Mouse (Mus musculus) liver, embryonic 15.5 days (tissue): ENCODE data around the gene Nfic. TPM values are rescaled to one million over a fixed set of nuclear protein-coding genes. Genes with fewer than 3 reads are reported as not detected.

Experiments
- ATAC-seq: fragments of 200-750 bp; cut with Nextera tagmentation; 2 replicates; pipeline ENCODE4 v1.8.0; 2017; ENCODE audit warnings: moderate number of reproducible peaks, mild to moderate bottlenecking, moderate library complexity; ENCODE audit not compliant: insufficient read depth
- H3K27ac ChIP-seq: fragments of 300-500 bp; sonication (generic); replicated peaks from 2 replicates; pipeline ENCODE4 v1.5.1; 2015; ENCODE audit warnings: mild to moderate bottlenecking, inconsistent platforms
- H3K27me3 ChIP-seq: fragments of 300-500 bp; sonication (generic); 2 replicates; pipeline ENCODE4 v1.6.1; 2015; ENCODE audit warnings: mild to moderate bottlenecking, inconsistent platforms
- H3K36me3 ChIP-seq: fragments of 300-500 bp; sonication (generic); replicated peaks from 2 replicates; pipeline ENCODE4 v1.6.1; 2015; ENCODE audit warnings: moderate library complexity, mild to moderate bottlenecking, inconsistent platforms
- H3K4me1 ChIP-seq: fragments of 300-500 bp; sonication (generic); replicated peaks from 2 replicates; pipeline ENCODE4 v1.6.1; 2015; ENCODE audit warnings: inconsistent platforms
- H3K4me2 ChIP-seq: fragments of 300-500 bp; sonication (generic); 2 replicates; pipeline ENCODE4 v1.6.1; 2015; ENCODE audit warnings: moderate library complexity, mild to moderate bottlenecking, inconsistent platforms
- H3K4me3 ChIP-seq: fragments of 300-500 bp; sonication (generic); replicated peaks from 2 replicates; pipeline ENCODE4 v1.5.1; 2015; ENCODE audit warnings: mild to moderate bottlenecking, inconsistent platforms
- H3K9ac ChIP-seq: fragments of 300-500 bp; sonication (generic); 2 replicates; pipeline ENCODE4 v1.6.1; 2015; ENCODE audit warnings: moderate library complexity, mild to moderate bottlenecking, inconsistent platforms
- H3K9me3 ChIP-seq: fragments of 300-500 bp; sonication (generic); replicated peaks from 2 replicates; pipeline ENCODE4 v1.6.1; 2016; ENCODE audit warnings: inconsistent platforms
- WGBS: fragments of 180-500 bp; shearing (Covaris S2); methylation state at CpG from one replicate; pipeline ENCODE4 v1.1.7; 2015; ENCODE audit warnings: mixed read lengths; ENCODE audit not compliant: insufficient replicate concordance; 5-methylcytosine and 5-hydroxymethylcytosine counted together
- polyA plus RNA-seq: library from polyadenylated mRNA; unstranded; fragments of >200 nt; fragmentation: Nextera tagmentation; extraction: Ambion mirVana; gene quantifications from 2 replicates; pipeline ENCODE4 v1.2.1, GENCODE M21; 2015

Nfic gene
- polyA plus RNA-seq, 1 experiment from 2014 or later = 11.5 TPM

GRCm38 (mm10) chr10:81422191-81422590, 33.2 kb downstream of the Nfic start:
- Histone ChIP-seq H3K36me3 (no peaks in the 10 kb centered on the region), H3K27me3 (peaks cover 59% of the 10 kb centered on the region), H3K4me3 (no peak overlapping the region), H3K4me1 (peaks cover 45% of the 10 kb centered on the region), H3K27ac (no peak overlapping the region), H3K4me2 (no peak overlapping the region), H3K9me3 (no peaks in the 10 kb centered on the region), H3K9ac (no peak overlapping the region)
- WGBS = 60% methylated on average over 6 of the region's 6 CpGs
- no peak for ATAC-seq

GRCm38 (mm10) chr10:81421797-81422100, 33.7 kb downstream of the Nfic start:
- no peak overlapping the region for H3K4me3 ChIP-seq
- peaks cover 59% of the 10 kb centered on the region for H3K27me3 ChIP-seq
- H3K4me1 ChIP-seq = peaks cover 45% of the 10 kb centered on the region
- no peaks in the 10 kb centered on the region for H3K9me3 ChIP-seq
- H3K9ac ChIP-seq = no peak overlapping the region
- no peak overlapping the region for H3K27ac ChIP-seq
- ATAC-seq = no peak
- WGBS = 48% methylated on average over 5 of the region's 5 CpGs
- no peak overlapping the region for H3K4me2 ChIP-seq
- no peaks in the 10 kb centered on the region for H3K36me3 ChIP-seq

GRCm38 (mm10) chr10:81421041-81421796, 34.2 kb downstream of the Nfic start:
- no peak for ATAC-seq
- Histone ChIP-seq H3K27me3 (peaks cover 58% of the 10 kb centered on the region), H3K27ac (no peak overlapping the region)

GRCm38 (mm10) chr10:81420191-81420767, 35.2 kb downstream of the Nfic start:
- H3K4me3 ChIP-seq = no peak overlapping the region

More at GRCm38 (mm10) chr10:81421041-81421796, 34.2 kb downstream of the Nfic start:
- H3K4me2 ChIP-seq = no peak overlapping the region
- H3K9me3 ChIP-seq = no peaks in the 10 kb centered on the region
- peaks cover 45% of the 10 kb centered on the region for H3K4me1 ChIP-seq
- no peak overlapping the region for H3K9ac ChIP-seq
- 51% methylated on average over 4 of the region's 4 CpGs for WGBS
- H3K36me3 ChIP-seq = no peaks in the 10 kb centered on the region
- H3K4me3 ChIP-seq = no peak overlapping the region

GRCm38 (mm10) chr10:81419111-81419928, 36.1 kb downstream of the Nfic start:
- Histone ChIP-seq H3K4me3 (no peak overlapping the region), H3K36me3 (no peaks in the 10 kb centered on the region), H3K9ac (no peak overlapping the region), H3K4me1 (peaks cover 43% of the 10 kb centered on the region), H3K9me3 (no peaks in the 10 kb centered on the region), H3K4me2 (no peak overlapping the region), H3K27me3 (peaks cover 39% of the 10 kb centered on the region), H3K27ac (no peak overlapping the region)
- 67% methylated on average over 10 of the region's 10 CpGs for WGBS
- ATAC-seq = no peak

More at GRCm38 (mm10) chr10:81420191-81420767, 35.2 kb downstream of the Nfic start:
- no peaks in the 10 kb centered on the region for H3K36me3 ChIP-seq
- no peak overlapping the region for H3K9ac ChIP-seq
- H3K27ac ChIP-seq = no peak overlapping the region
- peaks cover 49% of the 10 kb centered on the region for H3K27me3 ChIP-seq
- no peak overlapping the region for H3K4me2 ChIP-seq
- WGBS = 85% methylated on average over 40 of the region's 40 CpGs
- no peak for ATAC-seq
- peaks cover 42% of the 10 kb centered on the region for H3K4me1 ChIP-seq
- H3K9me3 ChIP-seq = no peaks in the 10 kb centered on the region

- no peak overlapping the region for H3K27ac ChIP-seq
- H3K4me1 ChIP-seq = peaks cover 52% of the 10 kb centered on the region
Measured at GRCm38 (mm10) chr10:81418216-81419070, 37.0 kb downstream of the Nfic start.

GRCm38 (mm10) chr10:81417227-81418215, 37.9 kb downstream of the Nfic start:
- Histone ChIP-seq H3K4me2 (peak overlapping the region; percentile 68), H3K4me3 (peak overlapping the region; percentile 42), H3K27ac (no peak overlapping the region), H3K27me3 (peaks cover 25% of the 10 kb centered on the region), H3K9me3 (no peaks in the 10 kb centered on the region), H3K9ac (no peak overlapping the region), H3K4me1 (peaks cover 61% of the 10 kb centered on the region), H3K36me3 (no peaks in the 10 kb centered on the region)
- 46% methylated on average over 12 of the region's 12 CpGs for WGBS
- ATAC-seq = no peak

More at GRCm38 (mm10) chr10:81418216-81419070, 37.0 kb downstream of the Nfic start:
- Histone ChIP-seq H3K4me3 (no peak overlapping the region), H3K4me2 (no peak overlapping the region), H3K9ac (no peak overlapping the region), H3K36me3 (no peaks in the 10 kb centered on the region), H3K9me3 (no peaks in the 10 kb centered on the region), H3K27me3 (peaks cover 31% of the 10 kb centered on the region)
- 53% methylated on average over 11 of the region's 11 CpGs for WGBS
- ATAC-seq = no peak

- Histone ChIP-seq H3K4me2 (peak overlapping the region; percentile 68), H3K27ac (no peak overlapping the region), H3K4me1 (peaks cover 69% of the 10 kb centered on the region), H3K9ac (0 out of 2 replicates have a peak overlapping the region, but pooled peaks have one; percentile 15), H3K36me3 (no peaks in the 10 kb centered on the region), H3K27me3 (peaks cover 24% of the 10 kb centered on the region), H3K9me3 (no peaks in the 10 kb centered on the region), H3K4me3 (peak overlapping the region; percentile 42)
- ATAC-seq = no peak
- 1% methylated on average over 26 of the region's 26 CpGs for WGBS
Measured at GRCm38 (mm10) chr10:81416581-81417226, 38.7 kb downstream of the Nfic start.

GRCm38 (mm10) chr10:81415549-81416310, 39.7 kb downstream of the Nfic start:
- ATAC-seq = no peak
- Histone ChIP-seq H3K4me3 (no peak overlapping the region), H3K4me1 (peaks cover 79% of the 10 kb centered on the region), H3K9ac (no peak overlapping the region), H3K27me3 (peaks cover 24% of the 10 kb centered on the region), H3K4me2 (no peak overlapping the region), H3K27ac (no peak overlapping the region), H3K36me3 (no peaks in the 10 kb centered on the region), H3K9me3 (no peaks in the 10 kb centered on the region)
- WGBS = 60% methylated on average over 17 of the region's 17 CpGs
